Mouse (Mus musculus): Measurements from ENCODE around the gene Flot1.

GRCm38 (mm10) chr17:35782924-35783323, 40.1 kb upstream of the Flot1 start:
- TF ChIP-seq CTCF (conservative IDR thresholded peaks at IDR 0.05; ENCODE audit: low read length) (no peak), POU5F1 (IDR thresholded peaks at IDR 0.05; ENCODE audit: borderline replicate concordance, low read length) (no peak)

Data from E14TG2a.4 (cell line).